Mouse (Mus musculus): ENCODE data around the gene Btbd9. TPM values are rescaled to one million over a fixed set of nuclear protein-coding genes. Genes with fewer than 3 reads are reported as not detected.
"Not testable (repeated sequence)": the region's sequence is repeated elsewhere in the genome, so short reads cannot be mapped to it uniquely, and the experiment has no call there.

Btbd9 gene
- polyA plus RNA-seq (2015; fragmentation: Nextera tagmentation; extraction: Ambion mirVana) = 137 and 139 TPM in 2 replicates

DNA sequence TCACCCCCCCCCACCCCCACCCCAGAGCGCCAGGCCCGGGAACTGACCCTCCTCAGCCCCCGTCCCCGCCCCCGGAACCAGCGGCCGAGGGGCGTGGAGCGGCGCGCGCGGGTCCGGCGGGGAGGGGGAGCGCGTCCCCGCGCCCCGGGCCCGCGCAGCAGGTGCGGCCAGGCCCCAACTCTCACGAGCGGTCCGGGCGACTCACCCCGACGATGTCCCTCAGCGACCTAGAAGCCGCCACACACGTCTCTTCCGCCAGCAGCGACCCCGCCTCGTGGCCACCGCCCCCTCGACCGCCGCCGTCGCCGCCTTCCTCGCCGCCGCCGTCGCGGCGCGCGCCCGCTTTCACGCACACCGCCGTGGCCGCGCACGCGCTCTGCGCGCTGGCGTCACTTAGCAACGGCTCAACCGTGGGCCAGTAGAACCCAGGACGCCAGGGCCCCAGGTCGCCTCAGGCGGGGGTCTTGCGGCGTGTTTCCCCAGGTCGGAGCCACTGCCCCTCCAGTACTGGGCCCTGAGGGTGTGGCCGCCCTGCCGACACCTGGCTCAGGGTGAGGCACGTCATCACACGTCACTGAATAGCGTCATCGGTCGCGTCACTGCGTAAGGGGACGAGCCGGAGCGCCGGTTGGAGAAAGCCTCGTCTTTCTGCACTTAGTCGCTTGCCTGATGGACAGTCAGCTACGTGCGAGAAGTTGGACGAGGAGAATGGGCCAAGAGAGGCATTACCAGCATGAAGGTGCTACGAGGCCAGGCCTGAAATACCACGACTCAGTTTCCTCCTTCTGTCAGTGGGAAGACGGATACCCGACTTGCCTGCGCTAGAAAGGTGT is at the start of gene Btbd9:
Gene Btbd9 (minus strand): TSS at position 548 of the 833 bp plus-strand sequence.
- Histone ChIP-seq H3K9ac (peak within 1 kb of the TSS; percentile 71), H3K27me3 (no peaks in the 10 kb centered on the region), H3K4me3 (peak within 1 kb of the TSS; percentile 75), H3K27ac (replicated peaks) (peak within 1 kb of the TSS; percentile 97), H3K4me2 (peak within 1 kb of the TSS; percentile 73), H3K36me3 (no peaks in the 10 kb centered on the region), H3K9me3 (no peaks in the 10 kb centered on the region), H3K4me1 (replicated peaks) (peaks cover 27% of the 10 kb centered on the region)
- ATAC-seq (ENCODE audit: low FRiP score, low read depth) = peak; percentile 94
- under 1% methylated on average over 68 of the region's 94 CpGs for WGBS

DNA sequence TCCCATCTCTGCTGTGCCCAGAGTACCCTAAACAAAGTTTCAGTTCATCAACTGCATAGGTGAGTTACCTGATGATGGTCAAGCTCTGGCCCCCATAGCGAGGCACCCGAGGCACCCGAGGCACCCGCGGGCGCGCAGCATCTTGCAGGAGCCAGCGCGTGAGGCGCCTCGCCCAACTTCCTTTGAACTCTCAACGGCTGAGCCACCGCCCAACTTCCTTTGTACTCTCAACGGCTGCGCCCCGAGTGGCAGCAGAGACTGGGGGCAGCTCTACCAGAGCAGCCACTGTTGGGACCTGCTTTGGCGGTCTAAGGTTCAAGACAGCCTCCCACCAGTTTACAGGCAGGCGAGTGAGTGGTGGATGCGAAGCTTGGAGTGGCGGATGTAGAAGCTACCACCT is 47.8 kb upstream of the Btbd9 start, which contains the start of gene Dnah8:
Gene Dnah8 (plus strand): TSS at position 223 of the 400 bp plus-strand sequence.
- H3K36me3 ChIP-seq; H3K27ac ChIP-seq (replicated peaks); H3K4me3 ChIP-seq; H3K9ac ChIP-seq; ATAC-seq (ENCODE audit: low FRiP score, low read depth); H3K9me3 ChIP-seq; H3K4me1 ChIP-seq (replicated peaks); H3K4me2 ChIP-seq; H3K27me3 ChIP-seq: not testable (repeated sequence)
- no CpG with 5 or more reads among the region's 20 CpGs for WGBS

DNA sequence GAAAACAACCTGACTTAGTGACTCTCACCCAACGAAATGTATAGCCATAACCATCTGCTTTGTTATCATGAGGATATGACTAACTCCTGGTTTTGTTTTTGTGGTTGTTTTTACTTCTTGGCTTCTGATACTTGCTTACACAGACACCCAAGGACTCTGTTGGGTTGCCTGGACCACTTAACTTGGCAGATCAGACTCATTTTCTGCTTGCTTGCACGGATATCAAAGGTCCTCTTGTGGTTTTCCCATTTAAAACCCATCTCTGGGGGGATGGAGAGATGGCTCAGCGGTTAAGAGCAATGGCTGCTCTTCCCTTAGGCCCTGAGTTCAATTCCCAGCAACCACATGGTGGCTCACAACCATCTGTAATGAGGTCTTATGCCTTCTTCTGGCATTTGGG is 46.9 kb upstream of the Btbd9 start:
- H3K4me1 ChIP-seq (replicated peaks) = no peaks in the 10 kb centered on the region
- no peaks in the 10 kb centered on the region for H3K36me3 ChIP-seq
- 79% methylated on average over 3 of the region's 3 CpGs for WGBS
- no peak overlapping the region for H3K4me2 ChIP-seq
- H3K9ac ChIP-seq = no peak overlapping the region
- no peak for ATAC-seq (ENCODE audit: low FRiP score, low read depth)
- H3K27ac ChIP-seq (replicated peaks) = no peak overlapping the region
- no peaks in the 10 kb centered on the region for H3K27me3 ChIP-seq
- H3K9me3 ChIP-seq = no peaks in the 10 kb centered on the region
- H3K4me3 ChIP-seq = no peak overlapping the region

DNA sequence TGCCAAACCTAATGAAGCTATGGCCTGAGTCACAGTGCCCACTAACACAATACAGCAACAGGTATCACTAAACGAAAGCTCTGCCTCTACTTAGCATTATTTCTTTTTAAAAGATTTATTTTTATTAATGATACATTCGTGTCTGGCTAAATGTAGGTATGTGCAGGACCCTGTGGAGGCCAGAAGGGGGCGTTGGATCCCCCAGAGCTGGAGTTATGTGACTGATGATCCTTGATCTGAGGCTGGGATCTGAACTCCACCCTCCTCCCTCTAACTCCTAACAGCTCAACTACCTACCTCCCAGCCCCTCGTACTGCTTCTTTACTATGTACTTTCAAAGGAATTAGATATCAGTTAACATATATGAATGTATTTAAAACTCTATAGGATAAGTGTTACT is 45.2 kb upstream of the Btbd9 start:
- Histone ChIP-seq H3K27me3 (no peaks in the 10 kb centered on the region), H3K4me1 (replicated peaks) (no peaks in the 10 kb centered on the region), H3K27ac (replicated peaks) (no peak overlapping the region), H3K36me3 (no peaks in the 10 kb centered on the region), H3K9me3 (no peaks in the 10 kb centered on the region), H3K4me2 (no peak overlapping the region), H3K4me3 (no peak overlapping the region), H3K9ac (no peak overlapping the region)
- WGBS = 73% methylated on average over 4 of the region's 4 CpGs
- ATAC-seq (ENCODE audit: low FRiP score, low read depth) = no peak

DNA sequence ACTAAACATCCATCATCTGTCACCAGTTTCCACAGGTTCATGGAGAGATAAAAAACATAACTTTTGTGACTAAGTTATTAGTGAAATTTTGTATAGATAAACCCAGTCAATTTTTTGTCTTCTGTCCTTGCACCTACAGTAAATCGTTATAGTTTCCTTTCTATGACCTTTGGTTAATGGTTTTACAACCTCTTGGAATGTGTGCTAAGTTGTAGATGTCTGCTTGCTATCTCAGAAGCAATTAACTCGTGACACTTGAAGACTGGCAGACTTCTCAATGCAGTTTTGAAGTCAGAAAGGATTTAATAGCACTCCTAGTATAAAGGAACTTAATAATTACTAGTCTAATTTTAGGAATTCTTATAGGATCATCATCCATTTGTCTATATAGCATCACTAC is 44.3 kb upstream of the Btbd9 start:
- Histone ChIP-seq H3K9me3 (no peaks in the 10 kb centered on the region), H3K9ac (no peak overlapping the region), H3K36me3 (no peaks in the 10 kb centered on the region), H3K27ac (replicated peaks) (no peak overlapping the region), H3K4me2 (no peak overlapping the region), H3K27me3 (no peaks in the 10 kb centered on the region), H3K4me1 (replicated peaks) (no peaks in the 10 kb centered on the region), H3K4me3 (no peak overlapping the region)
- no peak for ATAC-seq (ENCODE audit: low FRiP score, low read depth)
- WGBS = 85% methylated on average over 2 of the region's 2 CpGs

DNA sequence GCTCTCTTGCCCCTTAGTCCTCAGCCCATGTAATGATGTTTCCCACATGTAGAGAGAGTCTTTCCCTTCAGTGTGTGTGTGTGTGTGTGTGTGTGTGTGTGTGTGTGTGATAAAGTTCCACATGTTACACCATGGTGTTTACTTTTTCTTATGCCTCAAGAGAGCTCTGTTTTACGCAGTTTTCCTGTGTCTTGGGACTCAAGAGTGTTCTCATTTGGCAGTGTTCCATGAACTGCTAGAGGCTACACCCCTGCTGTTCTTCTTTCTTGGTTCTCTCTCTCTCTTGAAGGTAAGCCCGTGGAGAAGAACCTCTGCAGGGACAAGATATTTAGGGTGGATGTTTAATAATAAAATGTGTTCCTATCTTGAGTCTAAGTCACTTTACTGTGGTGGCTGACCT is 42.9 kb upstream of the Btbd9 start:
- no peak overlapping the region for H3K27ac ChIP-seq (replicated peaks)
- no peaks in the 10 kb centered on the region for H3K9me3 ChIP-seq
- no peaks in the 10 kb centered on the region for H3K36me3 ChIP-seq
- H3K4me1 ChIP-seq (replicated peaks) = no peaks in the 10 kb centered on the region
- no peaks in the 10 kb centered on the region for H3K27me3 ChIP-seq
- no peak for ATAC-seq (ENCODE audit: low FRiP score, low read depth)
- no peak overlapping the region for H3K4me3 ChIP-seq
- H3K9ac ChIP-seq = no peak overlapping the region
- WGBS = 52% methylated on average over 2 of the region's 2 CpGs
- no peak overlapping the region for H3K4me2 ChIP-seq

DNA sequence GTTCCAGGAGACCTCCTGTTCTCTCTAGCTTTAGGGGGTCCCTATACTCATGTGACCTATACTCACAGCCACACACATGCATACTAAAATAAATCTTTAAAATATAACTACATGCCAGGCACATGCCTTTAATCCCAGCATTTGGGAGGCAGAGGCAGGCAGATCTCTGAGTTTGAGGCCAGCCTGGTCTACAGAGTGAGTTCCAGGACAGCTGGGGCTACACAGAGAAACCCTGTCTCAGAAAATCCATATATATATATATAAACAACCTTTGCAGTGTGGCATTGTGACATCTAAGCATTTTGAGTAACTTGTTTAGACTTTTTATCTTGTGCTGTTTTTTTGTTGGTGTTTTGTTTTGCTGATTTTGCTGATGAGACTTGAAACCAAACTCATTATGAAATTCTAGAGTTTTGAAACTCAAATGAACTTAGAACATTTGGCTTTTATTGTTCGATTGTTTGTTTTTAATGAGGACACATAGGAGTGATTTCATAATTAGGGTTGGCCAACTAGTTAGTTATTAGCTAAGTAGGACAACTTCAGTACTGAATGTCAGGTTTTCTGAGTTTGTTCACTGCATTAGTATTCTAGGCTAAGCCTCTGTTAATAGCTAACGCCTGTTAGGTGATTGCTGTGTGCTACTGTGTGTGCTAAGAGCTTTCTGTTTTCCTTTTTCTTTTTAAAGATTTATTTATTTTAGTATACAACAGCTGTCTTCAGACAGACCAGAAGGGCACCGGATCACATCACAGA is 42.0 kb upstream of the Btbd9 start:
- H3K4me3 ChIP-seq = no peak overlapping the region
- H3K4me2 ChIP-seq = no peak overlapping the region
- 83% methylated on average over 3 of the region's 3 CpGs for WGBS
- H3K36me3 ChIP-seq = no peaks in the 10 kb centered on the region
- no peaks in the 10 kb centered on the region for H3K27me3 ChIP-seq
- no peak for ATAC-seq (ENCODE audit: low FRiP score, low read depth)
- H3K9me3 ChIP-seq = no peaks in the 10 kb centered on the region
- H3K9ac ChIP-seq = no peak overlapping the region
- no peaks in the 10 kb centered on the region for H3K4me1 ChIP-seq (replicated peaks)
- H3K27ac ChIP-seq (replicated peaks) = no peak overlapping the region

DNA sequence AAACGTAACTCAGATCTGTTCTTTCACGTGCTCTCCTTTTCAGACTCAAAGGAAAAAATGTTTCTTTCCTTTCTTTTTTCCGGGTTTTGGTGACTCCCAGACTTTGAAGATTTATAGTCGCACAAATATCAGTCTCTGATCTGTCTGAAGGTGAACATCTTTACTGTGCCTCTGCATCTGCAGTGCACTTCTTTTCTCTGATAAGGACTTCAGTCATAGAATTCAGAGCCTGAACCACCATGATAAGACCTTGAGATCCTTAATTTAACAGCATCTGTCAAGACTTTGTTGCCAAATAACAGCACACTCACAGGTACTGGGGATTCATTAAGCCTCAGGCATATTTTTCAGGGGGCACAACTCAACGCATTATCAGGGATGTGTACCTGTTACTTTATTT is 39.9 kb upstream of the Btbd9 start:
- Histone ChIP-seq H3K4me2 (no peak overlapping the region), H3K4me3 (no peak overlapping the region), H3K4me1 (replicated peaks) (peaks cover 9% of the 10 kb centered on the region), H3K36me3 (no peaks in the 10 kb centered on the region), H3K9ac (no peak overlapping the region), H3K27me3 (no peaks in the 10 kb centered on the region), H3K9me3 (no peaks in the 10 kb centered on the region), H3K27ac (replicated peaks) (no peak overlapping the region)
- 92% methylated on average over 5 of the region's 5 CpGs for WGBS
- no peak for ATAC-seq (ENCODE audit: low FRiP score, low read depth)

DNA sequence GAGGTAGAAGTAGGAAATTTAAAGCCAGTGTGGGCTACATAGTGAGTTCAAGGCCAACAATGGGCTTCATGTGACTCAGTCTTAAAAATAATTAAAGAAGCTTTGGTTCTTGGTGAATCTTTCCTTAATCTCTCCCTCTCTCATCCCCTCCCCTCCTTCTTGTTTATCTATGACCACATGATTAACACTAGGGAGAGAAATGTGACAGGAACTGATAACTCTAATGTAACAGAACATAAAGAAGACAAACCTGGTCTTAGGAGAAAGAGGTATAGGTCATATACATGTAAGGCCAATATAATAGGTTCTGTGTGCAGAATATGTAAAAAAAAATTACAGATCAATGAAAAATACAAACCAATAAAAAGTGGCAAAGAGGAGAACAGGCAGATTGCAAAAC is 37.1 kb upstream of the Btbd9 start:
- Histone ChIP-seq H3K9me3 (no peaks in the 10 kb centered on the region), H3K9ac (no peak overlapping the region), H3K36me3 (no peaks in the 10 kb centered on the region), H3K4me3 (no peak overlapping the region), H3K4me1 (replicated peaks) (peaks cover 11% of the 10 kb centered on the region), H3K27me3 (no peaks in the 10 kb centered on the region), H3K27ac (replicated peaks) (no peak overlapping the region), H3K4me2 (no peak overlapping the region)
- no peak for ATAC-seq (ENCODE audit: low FRiP score, low read depth)

DNA sequence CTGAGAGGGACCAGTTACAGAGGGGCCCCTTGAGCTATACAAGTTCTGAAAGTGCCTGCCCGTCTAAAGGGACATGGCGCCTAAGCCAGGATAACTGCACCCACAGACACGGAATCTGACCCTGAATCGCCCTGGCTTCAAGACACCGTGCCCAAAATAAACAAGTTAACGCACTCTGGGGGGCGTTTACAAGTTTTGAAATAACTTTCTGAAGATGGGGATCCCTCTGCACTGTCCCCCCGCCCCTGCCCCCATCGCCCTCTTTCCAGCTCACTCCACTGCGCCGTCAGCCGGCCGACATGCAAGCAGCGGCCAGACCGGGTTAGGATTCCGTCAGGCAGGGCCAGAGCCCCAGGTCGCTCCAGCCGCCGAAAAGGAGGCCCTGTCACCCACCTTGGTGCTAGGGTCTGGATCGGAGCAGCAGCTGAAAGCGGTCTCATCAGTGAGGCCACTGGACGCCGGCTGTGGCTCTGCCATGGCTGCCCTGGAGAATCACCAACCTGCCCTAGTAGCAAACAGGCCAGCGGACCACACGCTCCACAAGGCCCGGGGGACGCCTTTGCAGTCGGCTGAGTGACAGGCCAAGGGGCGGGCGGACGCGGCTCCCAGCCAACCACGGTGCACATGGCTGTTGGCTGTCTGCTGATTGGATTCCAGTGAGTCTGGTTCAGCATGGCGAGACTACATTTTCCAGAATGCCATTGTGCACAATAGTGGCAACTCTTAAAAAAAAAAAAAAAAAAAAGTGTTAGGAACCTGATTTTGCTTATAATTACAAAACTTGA is 36.0 kb upstream of the Btbd9 start:
- Histone ChIP-seq H3K36me3 (no peaks in the 10 kb centered on the region), H3K27me3 (no peaks in the 10 kb centered on the region), H3K4me1 (replicated peaks) (peaks cover 21% of the 10 kb centered on the region), H3K27ac (replicated peaks) (peak overlapping the region; percentile 87), H3K4me2 (peak overlapping the region; percentile 69), H3K4me3 (peak overlapping the region; percentile 86), H3K9ac (peak overlapping the region; percentile 89), H3K9me3 (no peaks in the 10 kb centered on the region)
- peak; percentile 100 for ATAC-seq (ENCODE audit: low FRiP score, low read depth)
- WGBS = under 1% methylated on average over 34 of the region's 34 CpGs

DNA sequence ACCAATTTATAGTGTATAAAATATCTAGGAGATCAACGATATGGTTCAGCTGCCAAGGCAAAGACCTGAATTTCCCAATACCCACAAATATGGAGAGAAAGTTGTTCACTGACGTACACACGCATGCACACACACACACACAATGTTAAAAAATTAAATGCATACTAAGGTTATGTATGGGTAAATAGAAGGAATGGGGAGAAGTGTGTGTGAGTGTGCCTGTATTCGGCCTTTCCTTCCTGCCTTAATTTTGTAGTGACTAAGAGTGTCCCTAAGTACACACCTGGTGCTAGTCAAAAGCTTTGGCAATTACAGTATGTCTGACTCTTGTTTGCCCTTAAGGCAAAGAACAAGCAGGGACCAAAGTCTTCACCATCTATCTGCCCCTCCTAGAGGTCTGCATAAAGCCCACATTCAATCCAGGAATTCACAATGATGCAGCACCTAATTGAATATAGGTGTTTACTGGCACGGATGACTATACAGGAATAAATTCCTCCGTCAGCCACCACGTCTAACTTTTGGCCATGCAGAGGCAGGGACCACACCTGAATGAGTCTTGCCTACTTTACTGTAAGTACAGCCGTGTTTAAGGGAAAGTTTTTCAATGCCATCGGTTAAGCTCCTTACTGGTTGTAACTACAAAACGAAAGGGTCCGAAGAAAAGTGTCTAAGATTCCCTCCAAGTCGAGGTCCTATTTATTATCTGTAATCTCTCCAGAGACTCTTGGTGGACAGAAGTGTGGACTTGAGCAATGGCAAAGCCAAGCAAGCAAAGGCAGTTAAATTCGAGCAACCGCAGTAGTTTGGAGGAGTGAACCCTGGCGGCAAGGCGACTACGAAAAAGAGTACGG is 35.2 kb upstream of the Btbd9 start:
- peak overlapping the region; percentile 87 for H3K27ac ChIP-seq (replicated peaks)
- 26% methylated on average over 18 of the region's 18 CpGs for WGBS

More for the DNA sequence above, 35.2 kb upstream of the Btbd9 start:
- Histone ChIP-seq H3K4me2 (peak overlapping the region; percentile 69), H3K27me3 (no peaks in the 10 kb centered on the region), H3K4me1 (replicated peaks) (peaks cover 21% of the 10 kb centered on the region), H3K36me3 (no peaks in the 10 kb centered on the region), H3K9ac (peak overlapping the region; percentile 89), H3K9me3 (no peaks in the 10 kb centered on the region), H3K4me3 (peak overlapping the region; percentile 86)
- ATAC-seq (ENCODE audit: low FRiP score, low read depth) = no peak

All from hindbrain, embryonic 15.5 days (tissue).